Mouse (Mus musculus) embryonic facial prominence, embryonic 10.5 days (tissue): ENCODE measurements around the gene Zfp112. TPM values are rescaled to one million over a fixed set of nuclear protein-coding genes. Genes with fewer than 3 reads are reported as not detected.
A peak's percentile ranks its signal among the peaks of the same experiment; 100 is the strongest.
"Not testable (repeated sequence)": the region's sequence is repeated elsewhere in the genome, so short reads cannot be mapped to it uniquely, and the experiment has no call there.

Experiments used
- DNase-seq: peaks from one replicate; pipeline ENCODE4 v3.0.0-alpha.2; 2017; ENCODE audit warnings: low spot score
- H3K27ac ChIP-seq: fragments of 300-500 bp; sonication (generic); replicated peaks from 2 replicates; pipeline ENCODE4 v1.5.1; 2016; ENCODE audit warnings: mild to moderate bottlenecking
- H3K27me3 ChIP-seq: fragments of 300-500 bp; sonication (generic); replicated peaks from 2 replicates; pipeline ENCODE4 v1.6.1; 2016; ENCODE audit warnings: low read depth, mild to moderate bottlenecking; ENCODE audit not compliant: poor library complexity, severe bottlenecking
- H3K36me3 ChIP-seq: fragments of 300-500 bp; sonication (generic); replicated peaks from 2 replicates; pipeline ENCODE4 v1.6.1; 2016; ENCODE audit warnings: mild to moderate bottlenecking, moderate library complexity
- H3K4me1 ChIP-seq: fragments of 300-500 bp; sonication (generic); 2 replicates; pipeline ENCODE4 v1.6.1; 2016
- H3K4me3 ChIP-seq: fragments of 300-500 bp; sonication (generic); 2 replicates; pipeline ENCODE4 v1.5.1; 2016; ENCODE audit warnings: mild to moderate bottlenecking, moderate library complexity
- H3K9me3 ChIP-seq: fragments of 300-500 bp; sonication (generic); 2 replicates; pipeline ENCODE4 v1.6.1; 2016; ENCODE audit warnings: mild to moderate bottlenecking
- WGBS: fragments of 180-500 bp; shearing (Covaris S2); methylation state at CpG from one replicate; pipeline ENCODE4 v1.1.7; 2016; 5-methylcytosine and 5-hydroxymethylcytosine counted together
- polyA plus RNA-seq: library from polyadenylated mRNA; unstranded; fragments of >200 nt; fragmentation: Nextera tagmentation; extraction: Ambion mirVana; gene quantifications from 2 replicates; pipeline ENCODE4 v1.2.1, GENCODE M21; 2016

Gene Zfp112
- 3.2 and 4.7 TPM in 2 replicates for polyA plus RNA-seq

DNA sequence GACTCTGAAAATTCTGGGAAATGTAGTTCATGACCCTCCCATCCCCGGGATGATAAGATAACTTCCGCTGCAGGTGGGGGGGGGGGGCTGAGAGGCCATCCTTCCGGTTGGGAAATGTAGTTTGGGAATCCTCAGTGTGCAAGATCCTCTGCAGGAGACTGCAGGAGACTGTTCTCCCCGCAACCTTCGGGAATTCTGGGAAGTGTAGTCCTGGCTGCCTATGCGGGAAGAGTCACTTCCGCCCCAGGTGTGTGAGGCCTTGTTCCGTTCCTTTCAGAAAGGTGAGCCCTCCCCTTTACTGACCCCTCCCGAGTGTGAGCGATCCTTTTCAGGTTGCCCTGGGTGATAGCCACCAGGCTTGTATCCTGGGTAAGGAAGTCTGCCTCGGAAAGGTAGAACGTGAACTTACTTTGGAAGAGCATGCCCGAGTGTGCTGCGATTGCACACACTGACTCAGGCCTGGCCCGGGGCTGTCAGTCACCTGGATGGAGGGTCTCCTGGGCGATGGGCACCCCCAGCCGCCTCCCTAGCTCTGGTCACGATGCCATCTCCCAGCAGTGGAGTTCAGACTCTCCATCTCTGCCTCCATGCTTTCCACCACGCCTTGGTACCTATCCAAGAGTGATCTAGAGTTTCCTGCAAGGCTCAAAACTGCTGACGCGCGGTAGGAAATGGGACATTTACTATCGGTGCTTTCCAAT lies at the start of gene Zfp112:
Zfp112 (plus strand) TSS at position 159 of the 701 bp plus-strand sequence.
- peaks cover 28% of the 10 kb centered on the region for H3K36me3 ChIP-seq
- H3K4me1 ChIP-seq: peaks cover 8% of the 10 kb centered on the region

DNA sequence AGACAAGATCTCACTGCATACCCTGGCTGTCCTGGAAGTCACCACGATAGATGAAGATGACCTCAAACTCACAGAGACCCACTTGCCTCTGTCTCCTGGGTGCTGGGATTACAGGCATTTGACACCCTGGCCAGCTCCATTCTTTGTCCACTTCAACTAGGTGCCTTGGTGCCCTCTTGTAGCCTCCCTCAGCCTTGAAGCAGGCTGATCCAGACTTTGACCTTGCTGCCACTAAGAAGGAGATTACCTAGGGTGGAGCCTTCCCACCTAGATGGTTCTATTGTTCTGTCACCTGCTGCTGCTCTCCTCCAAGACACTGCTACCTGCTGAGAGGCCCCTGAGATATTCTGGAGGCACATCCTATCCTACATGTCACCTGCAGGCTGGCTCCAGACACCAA lies 37.7 kb upstream of the Zfp112 start:
- not testable (repeated sequence) for H3K4me3 ChIP-seq, H3K36me3 ChIP-seq, H3K27me3 ChIP-seq, H3K9me3 ChIP-seq, H3K4me1 ChIP-seq, H3K27ac ChIP-seq, DNase-seq
- WGBS: 31% methylated on average over 1 of the region's 1 CpGs

More for the DNA sequence above, at the start of gene Zfp112:
- peak within 1 kb of the TSS; percentile 75 for H3K4me3 ChIP-seq
- peaks cover 28% of the 10 kb centered on the region for H3K9me3 ChIP-seq
- H3K27ac ChIP-seq: peak within 1 kb of the TSS; percentile 83
- DNase-seq: peak; percentile 91
- H3K27me3 ChIP-seq: no peaks in the 10 kb centered on the region
- 2% methylated on average over 23 of the region's 23 CpGs for WGBS

DNA sequence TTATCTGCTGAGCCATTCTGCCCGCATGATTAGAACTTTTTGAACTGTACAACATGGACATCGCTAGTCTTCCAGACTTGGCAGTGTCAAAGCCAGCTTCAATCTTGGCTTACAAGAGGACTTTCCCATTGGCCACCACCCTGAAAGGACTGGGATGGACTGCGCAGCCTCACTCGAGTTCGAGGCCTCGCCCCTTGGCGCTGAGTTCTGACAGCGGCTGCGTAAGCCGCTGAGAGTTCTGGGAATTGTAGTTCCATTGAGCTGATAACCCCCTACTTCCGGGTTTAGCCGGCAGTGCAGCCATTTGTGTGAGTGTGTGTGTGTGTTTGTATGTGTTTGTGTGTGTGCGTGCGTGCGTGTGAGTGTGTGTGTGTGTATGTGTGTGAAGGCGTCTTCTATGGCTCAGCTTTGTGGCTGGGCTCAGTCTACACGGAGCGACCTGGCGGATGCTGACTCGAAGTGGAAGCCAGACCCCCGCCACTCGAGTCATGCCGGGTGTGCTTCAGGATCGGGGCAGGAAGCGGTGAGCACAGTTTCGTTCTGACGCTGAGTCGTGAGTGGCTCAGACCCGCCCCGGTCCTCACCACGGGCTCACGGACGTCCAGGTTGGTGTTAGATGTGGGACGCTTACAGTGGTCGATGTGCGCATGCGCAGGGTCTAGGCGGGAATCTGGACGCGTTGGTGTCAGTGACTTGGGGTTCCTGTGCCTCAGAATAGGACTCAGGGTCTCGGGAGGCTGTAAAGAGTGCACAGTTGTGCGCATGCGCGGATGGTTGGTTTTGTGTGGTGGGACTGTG lies 30.3 kb upstream of the Zfp112 start, which contains the start of gene Zfp180:
Zfp180 (plus strand) TSS at position 291 of the 798 bp plus-strand sequence.
- 16% methylated on average over 44 of the region's 44 CpGs for WGBS
- peaks cover 11% of the 10 kb centered on the region for H3K4me1 ChIP-seq
- H3K36me3 ChIP-seq: peaks cover 38% of the 10 kb centered on the region
- peak; percentile 93 for DNase-seq
- no peaks in the 10 kb centered on the region for H3K27me3 ChIP-seq
- H3K9me3 ChIP-seq: peaks cover 32% of the 10 kb centered on the region
- H3K27ac ChIP-seq: peak within 1 kb of the TSS; percentile 83
- H3K4me3 ChIP-seq: peak within 1 kb of the TSS; percentile 64

DNA sequence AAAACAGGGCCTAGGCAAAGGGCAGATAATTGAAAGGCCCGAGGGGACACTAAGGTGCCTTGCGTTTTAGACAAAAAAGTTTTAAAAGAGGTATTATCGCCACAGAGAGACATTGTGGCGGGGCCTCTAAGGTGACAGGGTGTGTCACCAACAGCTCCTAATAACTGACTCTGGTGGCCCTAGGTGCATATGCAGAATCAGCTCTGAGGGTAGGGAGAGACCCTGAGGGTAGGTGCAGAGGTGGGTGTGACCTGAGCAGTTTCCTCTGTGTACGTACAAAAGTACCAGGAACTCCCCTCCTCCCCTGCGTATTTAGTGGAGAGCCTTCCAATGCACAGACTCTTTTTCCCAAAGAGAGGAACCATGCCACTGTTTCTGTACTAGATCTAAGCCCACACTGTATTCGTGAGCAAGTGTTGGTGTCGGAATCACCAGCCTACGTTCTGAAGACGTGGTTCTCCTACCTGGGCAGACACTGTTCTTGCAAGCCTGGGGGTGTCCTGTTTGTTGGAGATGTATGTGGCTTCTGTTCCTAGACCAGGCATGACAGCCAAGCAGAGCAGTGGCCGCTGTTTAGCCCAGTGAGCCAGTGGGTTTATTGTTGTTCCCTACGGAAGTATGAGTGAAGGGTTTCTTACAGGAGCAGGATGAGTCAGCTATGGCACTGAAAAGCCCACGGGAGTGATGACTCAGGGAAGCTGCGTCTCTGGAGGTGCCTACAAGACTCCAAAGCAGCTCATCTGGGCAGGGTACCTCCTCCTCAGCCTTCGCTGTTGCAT lies 29.5 kb upstream of the Zfp112 start:
- 61% methylated on average over 15 of the region's 15 CpGs for WGBS
- peak overlapping the region; percentile 64 for H3K4me3 ChIP-seq
- peaks cover 35% of the 10 kb centered on the region for H3K9me3 ChIP-seq
- H3K27me3 ChIP-seq: no peaks in the 10 kb centered on the region
- H3K27ac ChIP-seq: peak overlapping the region; percentile 83
- H3K36me3 ChIP-seq: peaks cover 46% of the 10 kb centered on the region
- DNase-seq: no peak
- peaks cover 11% of the 10 kb centered on the region for H3K4me1 ChIP-seq

DNA sequence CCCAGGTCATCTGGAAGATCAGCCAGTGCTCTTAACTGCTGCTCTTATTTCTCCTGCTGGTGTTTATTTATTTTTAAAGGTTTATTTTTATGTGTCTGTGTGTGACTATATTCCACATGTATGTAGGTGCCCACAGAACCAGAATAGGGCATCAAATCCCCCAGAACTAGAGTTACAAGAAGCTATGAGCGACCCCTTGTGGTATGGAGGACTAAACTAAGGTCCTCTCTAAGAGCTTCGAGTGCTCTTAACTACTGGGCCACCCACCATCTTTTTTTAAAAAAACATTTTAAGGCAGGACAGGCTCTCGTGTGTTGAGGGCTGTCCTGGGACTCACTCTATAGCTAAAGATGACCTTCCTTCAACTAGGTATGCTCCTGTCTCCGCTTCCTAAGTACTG lies 25.2 kb upstream of the Zfp112 start:
- no peak overlapping the region for H3K27ac ChIP-seq
- H3K27me3 ChIP-seq: no peaks in the 10 kb centered on the region
- peaks cover 53% of the 10 kb centered on the region for H3K9me3 ChIP-seq
- no peak overlapping the region for H3K4me3 ChIP-seq
- peaks cover 11% of the 10 kb centered on the region for H3K4me1 ChIP-seq
- DNase-seq: no peak
- peaks cover 79% of the 10 kb centered on the region for H3K36me3 ChIP-seq
- 95% methylated on average over 4 of the region's 4 CpGs for WGBS

DNA sequence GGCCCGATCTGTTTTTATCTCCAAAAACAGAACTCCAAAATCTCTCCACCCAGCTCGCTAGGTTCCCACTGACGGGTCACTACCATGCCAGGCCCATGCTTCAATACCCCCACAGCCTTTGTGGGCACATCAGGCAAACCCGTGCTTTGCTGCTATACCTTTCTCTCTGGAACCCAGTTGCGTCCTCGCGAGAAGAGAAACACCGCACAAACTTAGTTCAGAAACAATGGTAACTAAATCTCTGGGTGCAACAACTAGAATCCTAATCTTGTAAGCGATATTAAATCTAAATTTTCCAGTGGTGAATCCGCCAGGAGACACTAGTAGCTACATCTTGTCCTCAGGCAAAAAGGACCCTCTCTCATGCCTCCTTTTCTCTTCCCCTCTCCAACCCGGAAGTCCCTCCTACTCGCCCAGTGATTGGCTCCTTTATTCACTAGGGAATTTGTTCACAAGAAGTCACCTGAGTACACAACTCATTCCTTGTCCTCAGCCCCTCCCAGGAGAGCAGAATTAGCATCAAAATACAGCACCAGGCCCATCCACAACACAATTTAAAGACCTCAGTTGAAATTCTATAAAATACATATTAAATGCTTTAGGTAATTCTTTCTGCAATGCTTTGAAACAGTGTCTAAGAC lies 24.5 kb upstream of the Zfp112 start:
- DNase-seq: no peak
- no peak overlapping the region for H3K4me3 ChIP-seq
- H3K27ac ChIP-seq: no peak overlapping the region
- H3K4me1 ChIP-seq: peaks cover 8% of the 10 kb centered on the region
- H3K36me3 ChIP-seq: peaks cover 83% of the 10 kb centered on the region
- no peaks in the 10 kb centered on the region for H3K27me3 ChIP-seq
- peaks cover 53% of the 10 kb centered on the region for H3K9me3 ChIP-seq
- WGBS: 97% methylated on average over 12 of the region's 12 CpGs

DNA sequence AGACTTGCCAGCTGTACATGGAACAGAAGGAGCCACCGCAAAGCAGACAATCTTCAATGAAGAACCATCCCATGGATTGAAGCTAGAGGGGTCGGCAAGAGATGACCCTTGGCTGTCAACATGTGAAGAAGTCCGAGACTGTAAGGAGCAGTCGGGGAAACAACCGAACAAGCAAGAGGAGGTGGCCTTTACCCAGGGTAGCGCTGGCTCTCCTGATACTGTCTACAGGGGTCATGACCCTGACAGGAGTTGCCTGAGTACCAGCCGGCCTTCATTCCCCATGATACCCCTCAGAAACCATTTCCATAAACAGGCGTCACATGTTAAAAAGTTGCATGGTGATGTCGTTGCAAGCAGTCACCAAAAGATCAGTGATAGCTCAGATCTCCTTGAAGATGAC lies 7.7 kb upstream of the Zfp112 start:
- no peaks in the 10 kb centered on the region for H3K4me1 ChIP-seq
- H3K9me3 ChIP-seq: peaks cover 100% of the 10 kb centered on the region
- 95% methylated on average over 9 of the region's 9 CpGs for WGBS
- no peaks in the 10 kb centered on the region for H3K27me3 ChIP-seq
- no peak overlapping the region for H3K27ac ChIP-seq
- DNase-seq: no peak
- peaks cover 100% of the 10 kb centered on the region for H3K36me3 ChIP-seq
- no peak overlapping the region for H3K4me3 ChIP-seq

DNA sequence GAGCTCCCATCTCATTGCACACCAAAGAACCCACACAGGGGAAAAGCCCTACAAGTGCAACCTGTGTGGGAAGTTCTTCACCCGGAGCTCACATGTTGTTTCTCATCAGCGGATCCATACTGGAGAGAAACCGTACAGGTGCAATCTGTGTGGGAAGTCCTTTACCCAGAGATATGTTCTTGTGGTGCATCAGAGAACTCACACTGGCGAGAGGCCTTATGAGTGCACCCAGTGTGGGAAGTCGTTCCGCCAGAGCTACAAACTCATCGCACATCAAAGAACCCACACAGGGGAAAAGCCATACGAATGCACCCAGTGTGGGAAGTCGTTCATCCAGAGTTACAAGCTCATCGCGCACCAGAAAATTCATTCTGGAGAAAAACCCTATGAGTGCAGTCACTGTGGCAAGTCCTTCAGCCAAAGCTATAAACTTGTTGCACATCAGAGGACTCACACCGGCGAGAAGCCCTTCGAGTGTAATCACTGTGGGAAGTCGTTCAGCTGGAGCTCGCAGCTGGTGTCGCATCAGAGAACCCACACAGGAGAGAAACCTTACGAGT lies 6.9 kb upstream of the Zfp112 start:
- WGBS: 96% methylated on average over 18 of the region's 18 CpGs
- H3K9me3 ChIP-seq: peaks cover 98% of the 10 kb centered on the region

DNA sequence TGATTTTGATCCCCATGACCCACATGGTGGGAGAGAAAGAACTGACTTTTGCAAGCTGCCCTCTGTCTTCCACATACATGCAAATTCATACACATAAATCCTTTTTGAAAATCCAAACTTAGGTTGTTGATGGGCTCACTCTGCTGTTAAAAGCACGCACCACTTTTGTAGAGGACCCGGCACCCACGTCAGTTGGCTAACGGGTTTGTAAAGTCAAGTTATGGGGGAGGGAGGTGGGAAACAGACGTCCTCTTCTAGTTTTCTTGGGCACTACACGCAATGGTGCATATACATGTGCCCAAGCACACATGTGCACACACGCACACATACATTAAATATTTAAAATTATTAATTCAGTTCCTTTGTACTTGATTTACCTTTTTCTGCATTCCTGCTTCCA lies 1.3 kb upstream of the Zfp112 start:
- WGBS: 96% methylated on average over 7 of the region's 7 CpGs
- no peaks in the 10 kb centered on the region for H3K27me3 ChIP-seq
- H3K4me3 ChIP-seq: no peak overlapping the region
- H3K27ac ChIP-seq: no peak overlapping the region
- DNase-seq: no peak
- H3K9me3 ChIP-seq: peaks cover 42% of the 10 kb centered on the region
- peaks cover 42% of the 10 kb centered on the region for H3K36me3 ChIP-seq
- peaks cover 8% of the 10 kb centered on the region for H3K4me1 ChIP-seq

More for the DNA sequence above, 6.9 kb upstream of the Zfp112 start:
- Histone ChIP-seq H3K4me3 (no peak overlapping the region), H3K4me1 (no peaks in the 10 kb centered on the region), H3K36me3 (peaks cover 99% of the 10 kb centered on the region), H3K27me3 (no peaks in the 10 kb centered on the region), H3K27ac (no peak overlapping the region)
- peak; percentile 20 for DNase-seq

DNA sequence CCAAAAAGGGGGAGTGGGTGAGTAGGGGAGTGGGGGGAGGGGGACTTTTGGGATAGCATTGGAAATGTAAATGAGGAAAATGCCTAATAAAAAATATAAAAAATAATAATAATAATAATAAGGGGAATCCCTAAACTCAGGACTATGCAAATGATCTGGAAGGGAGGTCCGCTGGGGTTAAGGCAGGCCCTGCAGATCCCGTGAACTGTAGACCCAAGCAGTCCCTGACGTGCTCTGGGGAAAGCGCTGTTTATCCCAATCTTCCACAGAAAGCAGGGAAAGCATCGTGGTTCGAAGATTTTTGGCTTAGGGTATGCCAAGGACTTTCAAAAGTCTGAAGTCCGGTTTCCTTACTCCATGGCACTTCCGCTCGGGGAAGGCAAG lies 350 bp upstream of the Zfp112 start:
- no peaks in the 10 kb centered on the region for H3K27me3 ChIP-seq
- peaks cover 33% of the 10 kb centered on the region for H3K9me3 ChIP-seq
- H3K36me3 ChIP-seq: peaks cover 33% of the 10 kb centered on the region
- H3K4me3 ChIP-seq: peak overlapping the region; percentile 75
- peaks cover 8% of the 10 kb centered on the region for H3K4me1 ChIP-seq
- DNase-seq: no peak
- peak overlapping the region; percentile 83 for H3K27ac ChIP-seq
- 3% methylated on average over 9 of the region's 9 CpGs for WGBS

DNA sequence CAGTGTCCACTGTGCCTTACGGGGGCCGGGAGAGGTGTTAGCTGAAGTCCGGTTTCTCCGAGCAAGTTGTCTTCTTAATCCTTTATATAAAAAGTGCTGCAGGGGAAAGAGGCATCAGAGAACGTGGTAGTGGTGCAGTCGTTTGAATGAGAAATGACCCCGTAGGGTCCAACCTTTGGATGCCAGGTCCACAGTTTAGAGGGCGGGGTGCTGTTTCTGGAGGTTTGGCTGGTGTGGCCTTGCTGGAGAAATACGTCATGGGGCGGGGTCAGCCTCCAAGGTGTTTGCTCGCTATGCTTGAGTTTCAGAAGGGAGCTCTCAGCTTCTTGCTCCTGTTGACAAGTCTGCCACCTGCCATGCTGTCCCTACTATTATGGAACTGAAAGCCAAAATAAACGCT lies 887 bp downstream of the Zfp112 start:
- Histone ChIP-seq H3K4me1 (peaks cover 8% of the 10 kb centered on the region), H3K27ac (peak overlapping the region; percentile 83), H3K36me3 (peaks cover 21% of the 10 kb centered on the region), H3K9me3 (peaks cover 21% of the 10 kb centered on the region), H3K27me3 (no peaks in the 10 kb centered on the region), H3K4me3 (peak overlapping the region; percentile 75)
- 13% methylated on average over 12 of the region's 12 CpGs for WGBS
- peak; percentile 46 for DNase-seq

DNA sequence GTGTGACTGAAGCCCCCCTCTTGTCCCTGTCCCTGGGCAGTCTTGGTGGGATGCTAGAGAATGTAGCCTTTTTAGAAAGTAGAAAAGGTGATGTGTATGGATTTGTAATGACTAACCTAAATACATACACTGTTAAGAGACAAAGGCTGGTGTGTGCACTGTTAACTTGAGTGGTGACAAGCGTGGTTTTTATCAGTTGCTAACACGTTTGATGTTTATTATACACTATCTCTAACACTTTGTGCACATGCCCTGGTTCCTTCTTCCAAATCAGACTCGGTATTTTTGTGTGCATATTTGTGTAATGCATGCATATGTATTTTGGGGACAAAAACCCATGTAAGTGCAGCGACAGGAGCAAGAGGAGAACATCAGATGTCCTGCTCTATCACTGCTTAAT lies 4.5 kb downstream of the Zfp112 start:
- H3K36me3 ChIP-seq: no peaks in the 10 kb centered on the region
- 84% methylated on average over 4 of the region's 4 CpGs for WGBS
- no peak overlapping the region for H3K4me3 ChIP-seq
- H3K27ac ChIP-seq: no peak overlapping the region
- no peaks in the 10 kb centered on the region for H3K27me3 ChIP-seq
- H3K4me1 ChIP-seq: peaks cover 8% of the 10 kb centered on the region
- H3K9me3 ChIP-seq: no peaks in the 10 kb centered on the region; the same call in 1 of the 2 replicates
- no peak for DNase-seq
